Mouse (Mus musculus): ENCODE results near the gene Mme.

The Mme gene

GRCm38 (mm10) chr3:63350704-63351103 is 109.4 kb downstream of the Mme start:
- DNase-seq (ENCODE audit: low spot score in 2 of 2) = no peak

GRCm38 (mm10) chr3:63351680-63352260 is 110.4 kb downstream of the Mme start:
- no peak for DNase-seq (ENCODE audit: low spot score in 2 of 2)

GRCm38 (mm10) chr3:63359512-63359911 is 118.2 kb downstream of the Mme start:
- no peak for DNase-seq (ENCODE audit: low spot score in 2 of 2)

- no peak for DNase-seq (ENCODE audit: low spot score in 2 of 2)
These were observed 143.7 kb downstream of the Mme start for GRCm38 (mm10) chr3:63384989-63385388.

GRCm38 (mm10) chr3:63390774-63391173 is 149.4 kb downstream of the Mme start:
- DNase-seq (ENCODE audit: low spot score in 2 of 2) = no peak

- DNase-seq (ENCODE audit: low spot score in 2 of 2) = no peak
These were observed 150.0 kb downstream of the Mme start for GRCm38 (mm10) chr3:63391348-63391747.

- no peak for DNase-seq (ENCODE audit: low spot score in 2 of 2)
These were observed 153.1 kb downstream of the Mme start for GRCm38 (mm10) chr3:63394424-63394941.

GRCm38 (mm10) chr3:63398171-63398570 is 156.8 kb downstream of the Mme start:
- DNase-seq (ENCODE audit: low spot score in 2 of 2) = no peak

- no peak for DNase-seq (ENCODE audit: low spot score in 2 of 2)
These were observed 165.1 kb downstream of the Mme start for GRCm38 (mm10) chr3:63406438-63406837.

- no peak for DNase-seq (ENCODE audit: low spot score in 2 of 2)
These were observed 169.7 kb downstream of the Mme start for GRCm38 (mm10) chr3:63411006-63411405.

- no peak for DNase-seq (ENCODE audit: low spot score in 2 of 2)
These were observed 171.0 kb downstream of the Mme start for GRCm38 (mm10) chr3:63412220-63412937.

- DNase-seq (ENCODE audit: low spot score in 2 of 2) = no peak
These were observed 171.9 kb downstream of the Mme start for GRCm38 (mm10) chr3:63413046-63413911.

- no peak for DNase-seq (ENCODE audit: low spot score in 2 of 2)
These were observed 175.9 kb downstream of the Mme start for GRCm38 (mm10) chr3:63417284-63417683.

GRCm38 (mm10) chr3:63417758-63418157 is 176.4 kb downstream of the Mme start:
- DNase-seq (ENCODE audit: low spot score in 2 of 2) = no peak

- DNase-seq (ENCODE audit: low spot score in 2 of 2) = no peak
These were observed 182.2 kb downstream of the Mme start for GRCm38 (mm10) chr3:63423552-63423951.

Data from spleen, postnatal 10 days (tissue).